Mouse (Mus musculus): ENCODE data around the gene Ptpre. TPM values are rescaled to one million over a fixed set of nuclear protein-coding genes. Genes with fewer than 3 reads are reported as not detected.

Gene Ptpre
- polyA plus RNA-seq, 1 experiment from 2014 or later, result 2.3 TPM

- no peak for TF ChIP-seq CTCF (IDR thresholded peaks at IDR 0.05; ENCODE audit: low read depth)
- H3K9ac ChIP-seq, result no peak overlapping the region
- ATAC-seq (ENCODE audit: insufficient read depth) (no peak), DNase-seq (no peak)
- H3K4me3 ChIP-seq (ENCODE audit: low read depth, low read length), result no peak overlapping the region
- no peaks in the 10 kb centered on the region for H3K9me3 ChIP-seq (ENCODE audit: low read depth, low read length)
- peaks cover 12% of the 10 kb centered on the region for H3K4me1 ChIP-seq (ENCODE audit: insufficient read depth)
- 47% methylated on average over 7 of the region's 7 CpGs for WGBS
- H3K4me2 ChIP-seq, result no peak overlapping the region
- H3K36me3 ChIP-seq (ENCODE audit: insufficient read depth), result no peaks in the 10 kb centered on the region
- H3K27me3 ChIP-seq (ENCODE audit: insufficient read depth, low read length), result no peaks in the 10 kb centered on the region
- peak overlapping the region; percentile 50; the same call in 1 of the 2 replicates for H3K27ac ChIP-seq (ENCODE audit: low read depth)
Measured at GRCm38 (mm10) chr7:135721436-135721992, 184.2 kb downstream of the Ptpre start.

- WGBS, result 67% methylated on average over 6 of the region's 6 CpGs
Measured at GRCm38 (mm10) chr7:135722011-135722838, 184.9 kb downstream of the Ptpre start.

GRCm38 (mm10) chr7:135723672-135724341 is 186.5 kb downstream of the Ptpre start:
- peak; percentile 77 for ATAC-seq (ENCODE audit: insufficient read depth)
- H3K4me3 ChIP-seq (ENCODE audit: low read depth, low read length), result no peak overlapping the region
- peak overlapping the region; percentile 60 for H3K27ac ChIP-seq (ENCODE audit: low read depth)
- H3K4me1 ChIP-seq (ENCODE audit: insufficient read depth), result peaks cover 12% of the 10 kb centered on the region
- DNase-seq, result peak; percentile 78
- H3K4me2 ChIP-seq, result no peak overlapping the region
- H3K36me3 ChIP-seq (ENCODE audit: insufficient read depth), result no peaks in the 10 kb centered on the region
- no peaks in the 10 kb centered on the region for H3K27me3 ChIP-seq (ENCODE audit: insufficient read depth, low read length)
- TF ChIP-seq CTCF (IDR thresholded peaks at IDR 0.05; ENCODE audit: low read depth), result no peak
- H3K9me3 ChIP-seq (ENCODE audit: low read depth, low read length), result no peaks in the 10 kb centered on the region
- no peak overlapping the region for H3K9ac ChIP-seq
- 30% methylated on average over 6 of the region's 6 CpGs for WGBS

More at GRCm38 (mm10) chr7:135722011-135722838, 184.9 kb downstream of the Ptpre start:
- Histone ChIP-seq H3K9me3 (ENCODE audit: low read depth, low read length) (no peaks in the 10 kb centered on the region), H3K27ac (ENCODE audit: low read depth) (peak overlapping the region; percentile 50; the same call in 1 of the 2 replicates), H3K27me3 (ENCODE audit: insufficient read depth, low read length) (no peaks in the 10 kb centered on the region), H3K4me1 (ENCODE audit: insufficient read depth) (peaks cover 12% of the 10 kb centered on the region), H3K4me2 (no peak overlapping the region), H3K36me3 (ENCODE audit: insufficient read depth) (no peaks in the 10 kb centered on the region), H3K4me3 (ENCODE audit: low read depth, low read length) (no peak overlapping the region), H3K9ac (no peak overlapping the region)
- DNase-seq, result no peak
- ATAC-seq (ENCODE audit: insufficient read depth), result no peak
- TF ChIP-seq CTCF (IDR thresholded peaks at IDR 0.05; ENCODE audit: low read depth), result no peak

DNA sequence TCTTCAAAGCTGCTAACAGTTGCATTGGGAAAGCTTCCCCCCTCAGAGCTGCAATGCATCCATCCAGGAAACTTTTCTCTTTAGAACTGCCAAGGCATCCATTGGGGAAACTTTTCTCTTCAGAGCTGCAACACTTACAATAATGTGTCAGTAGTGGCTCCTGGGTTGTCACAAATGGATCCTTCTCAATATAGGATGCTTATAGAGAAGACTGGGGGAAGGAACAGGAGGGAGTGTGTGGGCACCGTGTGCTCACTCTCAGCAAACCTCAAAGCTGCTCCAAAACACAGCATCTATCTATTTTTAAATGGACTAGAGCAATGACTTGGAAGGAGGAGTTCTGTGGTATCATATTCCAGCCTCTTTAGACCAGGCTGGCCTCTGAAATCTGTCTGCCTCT is 189.4 kb downstream of the Ptpre start:
- Histone ChIP-seq H3K36me3 (ENCODE audit: insufficient read depth) (no peaks in the 10 kb centered on the region), H3K9me3 (ENCODE audit: low read depth, low read length) (no peaks in the 10 kb centered on the region), H3K4me1 (ENCODE audit: insufficient read depth) (peaks cover 12% of the 10 kb centered on the region), H3K4me3 (ENCODE audit: low read depth, low read length) (no peak overlapping the region), H3K4me2 (no peak overlapping the region), H3K27ac (ENCODE audit: low read depth) (no peak overlapping the region), H3K27me3 (ENCODE audit: insufficient read depth, low read length) (no peaks in the 10 kb centered on the region), H3K9ac (no peak overlapping the region)
- WGBS, result 60% methylated on average over 1 of the region's 1 CpGs
- TF ChIP-seq CTCF (IDR thresholded peaks at IDR 0.05; ENCODE audit: low read depth), result no peak
- DNase-seq, result no peak
- no peak for ATAC-seq (ENCODE audit: insufficient read depth)

DNA sequence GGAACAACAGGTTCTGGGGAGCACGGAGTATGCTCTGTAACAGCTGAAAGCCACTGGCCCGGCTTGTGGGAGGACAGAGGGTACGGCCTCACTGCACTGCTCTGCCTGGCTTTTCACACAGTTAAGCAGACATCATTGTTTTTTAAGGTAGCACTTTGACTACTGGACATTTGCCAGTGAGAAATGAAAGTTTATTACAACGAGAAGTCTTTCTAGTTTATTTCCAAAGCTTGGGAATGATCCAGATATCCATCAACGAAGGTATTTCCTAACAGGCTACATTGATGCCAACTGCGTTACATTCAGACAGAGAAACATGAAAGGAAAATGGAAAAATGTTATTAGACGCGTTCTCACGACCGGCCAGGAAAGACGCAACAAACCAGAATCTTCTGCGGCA is 190.8 kb downstream of the Ptpre start:
- Histone ChIP-seq H3K9ac (no peak overlapping the region), H3K9me3 (ENCODE audit: low read depth, low read length) (no peaks in the 10 kb centered on the region), H3K4me1 (ENCODE audit: insufficient read depth) (peaks cover 8% of the 10 kb centered on the region), H3K4me3 (ENCODE audit: low read depth, low read length) (no peak overlapping the region), H3K36me3 (ENCODE audit: insufficient read depth) (no peaks in the 10 kb centered on the region), H3K27ac (ENCODE audit: low read depth) (no peak overlapping the region), H3K27me3 (ENCODE audit: insufficient read depth, low read length) (no peaks in the 10 kb centered on the region), H3K4me2 (no peak overlapping the region)
- no peak for TF ChIP-seq CTCF (IDR thresholded peaks at IDR 0.05; ENCODE audit: low read depth)
- WGBS, result 80% methylated on average over 12 of the region's 12 CpGs
- DNase-seq (peak; percentile 52), ATAC-seq (ENCODE audit: insufficient read depth) (no peak)

DNA sequence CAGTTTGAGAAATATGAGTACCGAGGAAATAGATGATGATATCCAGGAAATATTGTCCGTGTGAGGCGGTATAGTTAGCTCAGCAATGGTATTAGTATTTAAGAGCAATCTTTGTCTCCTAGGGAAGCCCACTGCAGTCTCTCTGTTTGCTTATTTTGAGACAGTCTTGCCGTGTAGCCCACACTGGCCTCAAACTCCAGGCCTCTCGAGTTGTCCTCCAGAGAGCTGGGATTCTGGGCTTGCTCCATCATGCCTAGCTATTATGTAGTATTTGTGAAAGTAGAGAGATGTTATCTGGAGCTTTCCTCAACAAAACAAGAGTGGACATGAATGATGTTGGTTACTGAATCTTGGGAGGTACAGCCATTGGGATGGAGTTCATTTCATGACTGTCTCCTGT is 197.1 kb downstream of the Ptpre start:
- H3K9ac ChIP-seq, result no peak overlapping the region
- 82% methylated on average over 5 of the region's 5 CpGs for WGBS
- H3K9me3 ChIP-seq (ENCODE audit: low read depth, low read length), result no peaks in the 10 kb centered on the region
- H3K4me1 ChIP-seq (ENCODE audit: insufficient read depth), result no peaks in the 10 kb centered on the region
- DNase-seq (no peak), ATAC-seq (ENCODE audit: insufficient read depth) (no peak)
- H3K4me3 ChIP-seq (ENCODE audit: low read depth, low read length), result no peak overlapping the region
- no peaks in the 10 kb centered on the region for H3K27me3 ChIP-seq (ENCODE audit: insufficient read depth, low read length)
- TF ChIP-seq CTCF (IDR thresholded peaks at IDR 0.05; ENCODE audit: low read depth), result no peak
- H3K27ac ChIP-seq (ENCODE audit: low read depth), result no peak overlapping the region
- no peak overlapping the region for H3K4me2 ChIP-seq
- H3K36me3 ChIP-seq (ENCODE audit: insufficient read depth), result no peaks in the 10 kb centered on the region

All from lung, embryonic 14.5 days (tissue).